Mouse (Mus musculus) embryonic fibroblast, embryonic 13.5 days (primary cell): ENCODE data around the gene Nop2.

Experiments
- CTCF ChIP-seq: IDR thresholded peaks from 2 replicates; pipeline ENCODE4 v1.5.1; 2011; ENCODE audit warnings: mild to moderate bottlenecking, control low read depth, low read length, moderate library complexity, borderline replicate concordance; ENCODE audit not compliant: insufficient read depth
- POLR2A ChIP-seq: IDR thresholded peaks from 2 replicates; pipeline ENCODE4 v1.6.1; 2011; ENCODE audit warnings: low read depth, mild to moderate bottlenecking, control low read depth, low read length, moderate library complexity

DNA sequence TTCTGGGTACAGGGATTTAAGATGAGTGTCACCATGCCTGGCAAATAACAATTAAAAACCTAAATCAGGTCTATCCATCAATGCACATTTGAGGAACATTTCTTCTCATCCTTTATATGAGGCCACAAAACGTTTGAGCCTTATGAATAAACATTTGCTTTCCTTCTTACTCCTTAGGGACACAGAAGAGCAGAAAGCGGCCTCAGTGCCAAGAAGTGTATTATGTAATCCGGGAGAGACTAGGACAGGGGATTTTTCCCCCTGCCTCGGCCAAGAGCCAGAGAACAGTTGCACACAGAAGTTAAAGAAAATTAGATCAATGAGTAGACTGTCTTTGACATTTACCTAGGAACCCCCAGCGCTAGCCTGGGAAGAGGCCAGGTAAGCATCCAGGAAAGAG lies 50.4 kb downstream of the Nop2 start:
- no peak for TF ChIP-seq CTCF
- no peak for TF ChIP-seq POLR2A
